Mouse (Mus musculus) E14TG2a.4 (cell line): Measurements from ENCODE around the gene Ints6.

ENCODE experiments used
- H3K27me3 ChIP-seq: 2 replicates; pipeline ENCODE4 v1.6.1; 2014; ENCODE audit warnings: low read length, control low read depth; ENCODE audit not compliant: insufficient read depth
- H3K36me3 ChIP-seq: 2 replicates; pipeline ENCODE4 v1.6.1; 2014; ENCODE audit warnings: low read length, control low read depth; ENCODE audit not compliant: insufficient read depth
- H3K4me1 ChIP-seq: replicated peaks from 2 replicates; pipeline ENCODE4 v1.6.1; 2014; ENCODE audit warnings: low read depth, low read length, control low read depth
- H3K4me3 ChIP-seq: replicated peaks from 2 replicates; pipeline ENCODE4 v1.5.1; 2014; ENCODE audit warnings: mild to moderate bottlenecking, low read length
- H3K9me3 ChIP-seq: 2 replicates; pipeline ENCODE4 v1.6.1; 2014; ENCODE audit warnings: low read length, control low read depth
- CTCF ChIP-seq: conservative IDR thresholded peaks from 2 replicates; pipeline ENCODE4 v1.5.1; 2014; ENCODE audit warnings: low read length
- NANOG ChIP-seq: IDR thresholded peaks from 2 replicates; pipeline ENCODE4 v1.6.1; 2014; ENCODE audit warnings: borderline replicate concordance, low read length, mixed read lengths
- POU5F1 ChIP-seq: IDR thresholded peaks from 2 replicates; pipeline ENCODE4 v1.6.1; 2014; ENCODE audit warnings: low read length, borderline replicate concordance

Ints6 gene

GRCm38 (mm10) chr14:62721625-62722024, 39.3 kb downstream of the Ints6 start:
- no peaks in the 10 kb centered on the region for H3K4me1 ChIP-seq
- no peak overlapping the region for H3K4me3 ChIP-seq
- H3K9me3 ChIP-seq = no peaks in the 10 kb centered on the region
- TF ChIP-seq CTCF (no peak), POU5F1 (no peak), NANOG (no peak)
- no peaks in the 10 kb centered on the region for H3K27me3 ChIP-seq
- peaks cover 31% of the 10 kb centered on the region for H3K36me3 ChIP-seq

GRCm38 (mm10) chr14:62718161-62718560, 42.8 kb downstream of the Ints6 start:
- Histone ChIP-seq H3K4me1 (0 out of 2 replicates have a peak, but pooled peaks cover 3% of the 10 kb centered on the region), H3K4me3 (no peak overlapping the region), H3K9me3 (no peaks in the 10 kb centered on the region), H3K36me3 (peaks cover 44% of the 10 kb centered on the region), H3K27me3 (no peaks in the 10 kb centered on the region)
- TF ChIP-seq NANOG = no peak
- TF ChIP-seq POU5F1 = no peak
- no peak for TF ChIP-seq CTCF

- Histone ChIP-seq H3K27me3 (no peaks in the 10 kb centered on the region), H3K4me1 (no peaks in the 10 kb centered on the region), H3K9me3 (peaks cover 16% of the 10 kb centered on the region), H3K4me3 (no peak overlapping the region), H3K36me3 (no peaks in the 10 kb centered on the region)
- TF ChIP-seq POU5F1 = no peak
- no peak for TF ChIP-seq NANOG
- TF ChIP-seq CTCF = no peak
These were observed 87.3 kb downstream of the Ints6 start for GRCm38 (mm10) chr14:62673646-62674045.

GRCm38 (mm10) chr14:62664976-62665673, 95.8 kb downstream of the Ints6 start:
- Histone ChIP-seq H3K4me3 (peak overlapping the region; percentile 49), H3K4me1 (peaks cover 8% of the 10 kb centered on the region)
- TF ChIP-seq CTCF (no peak), NANOG (no peak), POU5F1 (no peak)

GRCm38 (mm10) chr14:62663367-62663766, 97.6 kb downstream of the Ints6 start, which contains the start of gene Serpine3:
Gene Serpine3 (plus strand): TSS chr14:62663667.
- no peaks in the 10 kb centered on the region for H3K9me3 ChIP-seq
- 0 out of 2 replicates have a peak, but pooled peaks cover 4% of the 10 kb centered on the region for H3K27me3 ChIP-seq
- H3K4me1 ChIP-seq = peaks cover 8% of the 10 kb centered on the region
- TF ChIP-seq POU5F1 (no peak), NANOG (no peak), CTCF (no peak)
- no peaks in the 10 kb centered on the region for H3K36me3 ChIP-seq
- no peak within 1 kb of the TSS for H3K4me3 ChIP-seq

More at GRCm38 (mm10) chr14:62664976-62665673, 95.8 kb downstream of the Ints6 start:
- Histone ChIP-seq H3K9me3 (no peaks in the 10 kb centered on the region), H3K27me3 (0 out of 2 replicates have a peak, but pooled peaks cover 4% of the 10 kb centered on the region), H3K36me3 (no peaks in the 10 kb centered on the region)

- Histone ChIP-seq H3K4me3 (no peak overlapping the region), H3K27me3 (0 out of 2 replicates have a peak, but pooled peaks cover 4% of the 10 kb centered on the region), H3K9me3 (no peaks in the 10 kb centered on the region), H3K36me3 (no peaks in the 10 kb centered on the region), H3K4me1 (peaks cover 8% of the 10 kb centered on the region)
- TF ChIP-seq POU5F1 (no peak), CTCF (no peak), NANOG (no peak)
These were observed 98.6 kb downstream of the Ints6 start for GRCm38 (mm10) chr14:62662381-62662780.

GRCm38 (mm10) chr14:62657469-62657868, 103.5 kb downstream of the Ints6 start:
- TF ChIP-seq CTCF (no peak), POU5F1 (no peak), NANOG (no peak)
- Histone ChIP-seq H3K4me3 (no peak overlapping the region), H3K36me3 (no peaks in the 10 kb centered on the region), H3K9me3 (no peaks in the 10 kb centered on the region), H3K4me1 (no peaks in the 10 kb centered on the region), H3K27me3 (no peaks in the 10 kb centered on the region)

GRCm38 (mm10) chr14:62655996-62656395, 105.0 kb downstream of the Ints6 start:
- Histone ChIP-seq H3K4me3 (no peak overlapping the region), H3K9me3 (no peaks in the 10 kb centered on the region), H3K36me3 (no peaks in the 10 kb centered on the region), H3K4me1 (no peaks in the 10 kb centered on the region), H3K27me3 (no peaks in the 10 kb centered on the region)
- no peak for TF ChIP-seq CTCF
- TF ChIP-seq POU5F1 = no peak
- no peak for TF ChIP-seq NANOG

GRCm38 (mm10) chr14:62651771-62652170, 109.2 kb downstream of the Ints6 start:
- H3K36me3 ChIP-seq = no peaks in the 10 kb centered on the region
- no peaks in the 10 kb centered on the region for H3K27me3 ChIP-seq
- H3K9me3 ChIP-seq = no peaks in the 10 kb centered on the region
- H3K4me3 ChIP-seq = no peak overlapping the region
- no peaks in the 10 kb centered on the region for H3K4me1 ChIP-seq
- TF ChIP-seq NANOG (no peak), CTCF (no peak), POU5F1 (no peak)
